Mouse (Mus musculus) duodenum, adult 2 months (tissue): Measurements from ENCODE around the gene Ccdc115. TPM values are rescaled to one million over a fixed set of nuclear protein-coding genes. Genes with fewer than 3 reads are reported as not detected.

Source experiments
- polyA plus RNA-seq: library from polyadenylated mRNA; depleted of rRNA; stranded (reverse); fragments of >200 nt; gene quantifications from 2 replicates; pipeline ENCODE4 v1.2.3, GENCODE M21; 2012; ENCODE audit warnings: low replicate concordance; rRNA removed

The Ccdc115 gene
- 8.9 and 10.3 TPM in 2 replicates for polyA plus RNA-seq

GRCm38 (mm10) chr1:34439215-34439960 lies at the start of gene Ccdc115, which contains the start of gene Imp4:
Ccdc115 (minus strand) TSS chr1:34439672.
Imp4 (plus strand) TSS chr1:34439851.

GRCm38 (mm10) chr1:34459284-34460060 lies 20.0 kb upstream of the Ccdc115 start, which contains the start of gene Ptpn18:
Ptpn18 (plus strand) TSS chr1:34459762.

Other genes starting within 250 kb of the Ccdc115 start
- gene Imp4, start 179 bp upstream of the Ccdc115 start, polyA plus RNA-seq = 31.4 and 35.7 TPM in 2 replicates
- 280 and 349 TPM in 2 replicates for gene Ptpn18, start 20.1 kb upstream of the Ccdc115 start, polyA plus RNA-seq
- gene Prss39, start 58.7 kb upstream of the Ccdc115 start, polyA plus RNA-seq = not detected in 2 replicates
- not detected in 2 replicates for gene Cfc1, start 96.0 kb upstream of the Ccdc115 start, polyA plus RNA-seq
- not detected in 2 replicates for gene Prss40, start 121.3 kb upstream of the Ccdc115 start, polyA plus RNA-seq
- 0.02 and 0.04 TPM in 2 replicates for gene Amer3, start 140.0 kb upstream of the Ccdc115 start, polyA plus RNA-seq